Mouse (Mus musculus): ENCODE measurements around the gene Rin3. TPM values are rescaled to one million over a fixed set of nuclear protein-coding genes. Genes with fewer than 3 reads are reported as not detected.
"Not testable (repeated sequence)": the region's sequence is repeated elsewhere in the genome, so short reads cannot be mapped to it uniquely, and the experiment has no call there.

Rin3 gene
- polyA plus RNA-seq, 1 experiment from 2014 or later: 9.0 TPM

GRCm38 (mm10) chr12:102261933-102262396 is 20.9 kb upstream of the Rin3 start:
- Histone ChIP-seq H3K9me3 (no peaks in the 10 kb centered on the region), H3K36me3 (no peaks in the 10 kb centered on the region), H3K27me3 (ENCODE audit: insufficient read depth, poor library complexity, severe bottlenecking) (no peaks in the 10 kb centered on the region), H3K4me3 (no peak overlapping the region), H3K4me1 (peaks cover 25% of the 10 kb centered on the region), H3K27ac (peak overlapping the region; percentile 52)
- WGBS: 28% methylated on average over 8 of the region's 8 CpGs
- DNase-seq (ENCODE audit: low spot score): no peak

GRCm38 (mm10) chr12:102262809-102263208 is 20.0 kb upstream of the Rin3 start:
- H3K4me3 ChIP-seq: no peak overlapping the region
- peaks cover 25% of the 10 kb centered on the region for H3K4me1 ChIP-seq
- no peak overlapping the region for H3K27ac ChIP-seq
- no peaks in the 10 kb centered on the region for H3K36me3 ChIP-seq
- H3K27me3 ChIP-seq (ENCODE audit: insufficient read depth, poor library complexity, severe bottlenecking): no peaks in the 10 kb centered on the region
- H3K9me3 ChIP-seq: no peaks in the 10 kb centered on the region
- DNase-seq (ENCODE audit: low spot score): no peak
- WGBS: 83% methylated on average over 2 of the region's 2 CpGs

- no peak for DNase-seq (ENCODE audit: low spot score)
- Histone ChIP-seq H3K4me1 (peaks cover 25% of the 10 kb centered on the region), H3K27ac (no peak overlapping the region), H3K27me3 (ENCODE audit: insufficient read depth, poor library complexity, severe bottlenecking) (no peaks in the 10 kb centered on the region), H3K9me3 (no peaks in the 10 kb centered on the region), H3K4me3 (no peak overlapping the region), H3K36me3 (no peaks in the 10 kb centered on the region)
Measured at GRCm38 (mm10) chr12:102263249-102263648, 19.6 kb upstream of the Rin3 start.

DNA sequence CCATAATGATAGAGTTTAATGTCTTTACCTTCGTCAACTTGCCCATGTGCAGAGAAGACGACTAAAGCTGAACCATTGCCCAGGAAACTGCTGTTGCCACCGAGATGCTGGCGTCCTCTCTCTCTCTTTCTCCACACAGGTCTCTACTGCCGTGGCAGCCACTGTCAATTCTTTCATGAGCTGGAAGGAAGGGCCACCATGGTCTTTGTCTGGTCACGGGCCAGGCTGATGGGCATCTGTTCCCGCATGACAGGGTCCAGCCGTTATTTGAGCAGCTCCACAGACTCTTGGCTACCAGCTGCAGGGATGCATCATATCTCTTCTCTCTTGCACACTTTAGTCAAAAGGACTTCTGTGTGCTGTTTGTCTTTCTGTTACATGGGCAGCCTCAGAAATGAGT is 16.4 kb upstream of the Rin3 start:
- Histone ChIP-seq H3K27me3 (ENCODE audit: insufficient read depth, poor library complexity, severe bottlenecking) (no peaks in the 10 kb centered on the region), H3K9me3 (no peaks in the 10 kb centered on the region), H3K27ac (no peak overlapping the region), H3K36me3 (no peaks in the 10 kb centered on the region), H3K4me3 (no peak overlapping the region), H3K4me1 (peaks cover 23% of the 10 kb centered on the region)
- 81% methylated on average over 8 of the region's 8 CpGs for WGBS
- DNase-seq (ENCODE audit: low spot score): no peak

GRCm38 (mm10) chr12:102269144-102269543 is 13.7 kb upstream of the Rin3 start:
- DNase-seq (ENCODE audit: low spot score): no peak
- H3K36me3 ChIP-seq: no peaks in the 10 kb centered on the region
- 42% methylated on average over 2 of the region's 2 CpGs for WGBS

GRCm38 (mm10) chr12:102270776-102271405 is 12.0 kb upstream of the Rin3 start:
- WGBS: 68% methylated on average over 6 of the region's 6 CpGs
- Histone ChIP-seq H3K27me3 (ENCODE audit: insufficient read depth, poor library complexity, severe bottlenecking) (no peaks in the 10 kb centered on the region), H3K9me3 (no peaks in the 10 kb centered on the region), H3K27ac (no peak overlapping the region), H3K4me1 (peaks cover 12% of the 10 kb centered on the region), H3K4me3 (no peak overlapping the region), H3K36me3 (no peaks in the 10 kb centered on the region)
- no peak for DNase-seq (ENCODE audit: low spot score)

More at GRCm38 (mm10) chr12:102269144-102269543, 13.7 kb upstream of the Rin3 start:
- peaks cover 12% of the 10 kb centered on the region for H3K4me1 ChIP-seq
- H3K9me3 ChIP-seq: no peaks in the 10 kb centered on the region
- no peak overlapping the region for H3K27ac ChIP-seq
- no peaks in the 10 kb centered on the region for H3K27me3 ChIP-seq (ENCODE audit: insufficient read depth, poor library complexity, severe bottlenecking)
- H3K4me3 ChIP-seq: no peak overlapping the region

DNA sequence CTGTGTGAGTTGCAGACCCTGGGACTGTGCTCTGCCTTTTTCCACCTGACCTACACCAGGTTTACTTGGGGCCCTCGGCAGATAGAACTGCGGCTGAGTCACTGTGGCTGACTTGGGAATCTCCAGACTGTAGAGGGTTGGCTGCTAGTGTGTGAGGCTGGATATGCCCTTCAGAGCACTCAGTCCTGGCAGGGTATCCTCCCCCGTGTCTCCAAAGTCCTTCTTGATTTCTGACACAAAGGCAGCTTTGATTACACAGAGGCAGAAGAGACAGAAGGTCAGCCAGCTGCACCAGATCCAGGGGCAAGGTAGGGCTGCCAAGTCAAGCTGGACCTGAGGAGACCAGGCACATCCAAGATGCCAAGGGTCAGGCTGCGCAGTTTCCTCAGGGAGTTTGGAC is 11.4 kb upstream of the Rin3 start:
- H3K27me3 ChIP-seq (ENCODE audit: insufficient read depth, poor library complexity, severe bottlenecking): no peaks in the 10 kb centered on the region
- no peak overlapping the region for H3K4me3 ChIP-seq
- H3K27ac ChIP-seq: no peak overlapping the region
- H3K36me3 ChIP-seq: no peaks in the 10 kb centered on the region
- WGBS: 54% methylated on average over 4 of the region's 4 CpGs
- no peaks in the 10 kb centered on the region for H3K9me3 ChIP-seq
- H3K4me1 ChIP-seq: peaks cover 12% of the 10 kb centered on the region
- DNase-seq (ENCODE audit: low spot score): no peak

DNA sequence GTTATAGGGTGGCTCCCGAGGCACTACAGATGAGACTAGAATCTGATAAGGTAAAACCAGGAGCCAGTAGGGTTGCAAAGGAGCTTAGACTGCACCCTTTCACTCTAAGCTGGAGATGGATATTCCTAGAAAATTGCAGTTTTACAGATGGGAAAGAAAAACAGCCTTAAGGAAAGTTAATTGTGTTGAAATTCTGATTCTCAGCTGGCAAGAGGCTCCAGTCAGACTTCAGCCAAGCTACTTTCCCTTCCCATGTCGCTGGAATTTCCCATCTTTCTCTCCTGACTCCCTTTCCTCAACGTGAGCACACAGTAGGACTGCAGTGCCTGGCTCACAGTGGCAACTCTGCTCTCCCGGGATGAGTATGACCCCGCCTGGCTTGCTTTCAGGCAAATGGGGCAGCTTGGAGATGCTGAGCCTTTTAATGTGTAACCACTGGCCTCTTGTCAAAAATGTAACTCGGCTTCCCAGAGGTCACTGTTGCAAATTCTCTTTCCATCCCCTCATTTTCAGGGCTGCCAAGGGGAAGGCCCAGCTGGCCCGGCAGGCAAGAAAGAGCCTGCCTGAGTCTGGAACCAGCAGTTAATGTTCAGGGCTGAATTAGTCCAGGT is 6.9 kb upstream of the Rin3 start:
- Histone ChIP-seq H3K27ac (no peak overlapping the region), H3K4me1 (peaks cover 7% of the 10 kb centered on the region; the same call in 1 of the 2 replicates), H3K36me3 (no peaks in the 10 kb centered on the region), H3K4me3 (no peak overlapping the region), H3K27me3 (ENCODE audit: insufficient read depth, poor library complexity, severe bottlenecking) (no peaks in the 10 kb centered on the region), H3K9me3 (no peaks in the 10 kb centered on the region)
- no peak for DNase-seq (ENCODE audit: low spot score)
- WGBS: 53% methylated on average over 7 of the region's 7 CpGs

DNA sequence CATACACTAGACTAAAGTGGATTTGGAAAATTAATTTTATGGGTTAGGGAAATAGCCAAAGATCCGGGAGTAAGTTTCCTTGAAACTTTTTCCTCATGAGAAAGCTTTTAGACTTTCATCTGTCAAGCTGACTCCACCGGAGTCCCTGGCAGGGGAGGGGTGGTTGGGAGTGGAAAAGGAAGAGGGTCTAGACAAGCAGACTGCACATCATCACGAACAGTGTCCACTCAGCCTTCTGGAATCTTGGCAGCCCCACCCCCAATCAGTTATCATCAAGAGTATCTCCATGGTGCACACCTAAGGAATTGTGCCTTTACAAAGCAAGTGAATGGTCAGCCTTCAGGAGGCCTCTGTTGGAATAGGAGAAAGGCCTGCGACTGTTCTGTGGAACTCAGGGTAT is 2.6 kb upstream of the Rin3 start:
- H3K4me3 ChIP-seq; H3K36me3 ChIP-seq; H3K9me3 ChIP-seq; DNase-seq (ENCODE audit: low spot score); H3K27me3 ChIP-seq (ENCODE audit: insufficient read depth, poor library complexity, severe bottlenecking); H3K27ac ChIP-seq: not testable (repeated sequence)
- peaks cover 25% of the 10 kb centered on the region for H3K4me1 ChIP-seq
- 34% methylated on average over 4 of the region's 4 CpGs for WGBS

DNA sequence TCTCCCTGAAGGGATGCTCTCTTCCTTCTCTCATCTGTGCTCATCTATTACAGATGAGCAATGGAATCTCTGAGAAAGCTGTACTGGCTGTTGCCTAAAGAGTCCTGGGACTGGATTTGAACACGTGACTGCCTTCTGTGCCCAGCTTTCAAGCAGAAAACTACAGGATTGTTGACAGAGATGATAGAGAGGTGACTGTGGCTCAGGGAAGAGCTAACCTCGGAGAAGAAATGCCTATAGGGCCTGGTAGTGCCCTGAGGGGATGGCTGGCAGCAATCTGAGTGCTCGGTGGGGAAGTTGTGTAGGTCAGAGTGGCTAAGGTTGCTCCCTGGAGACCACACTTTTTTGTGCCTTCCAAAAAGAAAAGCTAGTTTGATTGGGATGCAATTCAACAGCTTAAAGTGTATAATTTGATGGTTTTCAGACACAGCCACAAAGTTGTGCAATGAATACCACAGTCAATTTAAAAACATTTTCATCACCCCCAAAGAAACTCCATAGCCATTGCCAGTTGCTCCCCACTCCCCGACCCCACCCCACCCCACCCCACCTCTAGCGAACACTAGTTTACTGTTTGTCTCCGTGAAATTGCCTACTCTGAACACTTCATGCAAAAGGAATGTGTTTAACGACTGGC is 1.9 kb upstream of the Rin3 start:
- WGBS: 60% methylated on average over 7 of the region's 7 CpGs
- H3K4me1 ChIP-seq: peaks cover 32% of the 10 kb centered on the region
- H3K27ac ChIP-seq: no peak overlapping the region
- no peaks in the 10 kb centered on the region for H3K9me3 ChIP-seq
- no peak for DNase-seq (ENCODE audit: low spot score)
- no peaks in the 10 kb centered on the region for H3K27me3 ChIP-seq (ENCODE audit: insufficient read depth, poor library complexity, severe bottlenecking)
- H3K36me3 ChIP-seq: no peaks in the 10 kb centered on the region
- H3K4me3 ChIP-seq: no peak overlapping the region

GRCm38 (mm10) chr12:102282126-102282525 is 722 bp upstream of the Rin3 start:
- Histone ChIP-seq H3K4me1 (peaks cover 43% of the 10 kb centered on the region), H3K4me3 (peak overlapping the region; percentile 71; the same call in 1 of the 2 replicates), H3K9me3 (no peaks in the 10 kb centered on the region), H3K27ac (peak overlapping the region; percentile 92), H3K27me3 (ENCODE audit: insufficient read depth, poor library complexity, severe bottlenecking) (no peaks in the 10 kb centered on the region), H3K36me3 (no peaks in the 10 kb centered on the region)
- WGBS: 60% methylated on average over 2 of the region's 2 CpGs
- no peak for DNase-seq (ENCODE audit: low spot score)

DNA sequence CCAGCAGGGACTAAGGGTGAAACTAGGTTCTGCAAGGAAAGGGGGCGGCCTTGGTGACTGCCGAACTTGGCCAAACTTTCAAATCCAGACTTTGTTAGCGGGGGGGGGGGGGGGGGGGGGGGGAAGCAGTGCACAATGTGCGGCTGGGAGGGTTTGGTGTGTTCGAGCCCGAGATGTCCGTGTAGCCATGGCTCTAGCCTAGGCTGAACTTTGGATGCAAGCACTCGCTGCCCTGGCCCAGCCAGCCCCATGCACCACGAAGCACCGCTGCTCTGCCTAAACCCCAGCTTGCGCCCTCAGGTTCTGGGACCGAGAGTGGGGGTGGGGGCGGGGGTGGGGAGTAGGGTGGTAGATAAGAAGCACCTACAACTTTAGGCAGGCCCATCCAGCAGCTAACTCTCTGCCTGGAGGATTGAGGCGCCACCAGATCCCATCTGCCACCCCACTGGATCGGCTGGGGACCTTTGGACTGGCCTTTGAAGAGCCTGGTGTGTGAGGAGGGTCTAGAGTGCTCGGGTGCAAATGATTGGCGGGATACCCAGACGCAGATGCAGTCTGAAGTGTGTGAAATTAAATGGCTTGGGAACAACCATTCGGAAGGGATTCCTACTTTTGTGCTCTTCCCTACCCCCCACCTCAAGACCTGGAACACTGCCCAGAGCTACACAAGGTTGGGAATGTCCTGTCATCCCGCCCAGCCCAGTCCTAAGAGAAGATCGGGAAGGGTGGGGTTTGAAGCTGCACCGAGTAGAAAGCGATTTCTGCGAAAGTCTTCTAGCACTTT is 827 bp downstream of the Rin3 start:
- DNase-seq (ENCODE audit: low spot score): no peak
- Histone ChIP-seq H3K27me3 (ENCODE audit: insufficient read depth, poor library complexity, severe bottlenecking) (no peaks in the 10 kb centered on the region), H3K4me3 (peak overlapping the region; percentile 71), H3K36me3 (no peaks in the 10 kb centered on the region), H3K4me1 (peaks cover 59% of the 10 kb centered on the region), H3K27ac (peak overlapping the region; percentile 92), H3K9me3 (no peaks in the 10 kb centered on the region)
- 4% methylated on average over 21 of the region's 24 CpGs for WGBS

DNA sequence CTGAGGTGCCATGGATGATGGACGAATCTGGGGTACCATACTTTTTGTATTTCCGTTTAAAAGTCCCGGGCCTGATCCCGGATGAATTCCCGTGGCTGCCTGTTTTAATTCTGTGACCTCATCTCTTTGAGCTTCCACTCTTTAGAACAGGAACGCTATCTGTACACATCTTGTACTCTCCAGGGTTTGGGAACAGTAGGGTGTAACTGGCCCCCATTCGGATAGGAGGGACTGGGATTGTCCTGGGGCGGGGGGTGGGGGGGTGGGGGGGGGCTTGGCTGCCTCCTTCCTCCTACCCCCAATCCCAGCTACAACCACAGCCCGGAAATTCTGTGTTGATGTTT is 1.4 kb downstream of the Rin3 start:
- Histone ChIP-seq H3K36me3 (no peaks in the 10 kb centered on the region), H3K27me3 (ENCODE audit: insufficient read depth, poor library complexity, severe bottlenecking) (no peaks in the 10 kb centered on the region), H3K27ac (peak overlapping the region; percentile 4), H3K9me3 (no peaks in the 10 kb centered on the region), H3K4me3 (peak overlapping the region; percentile 71), H3K4me1 (peaks cover 64% of the 10 kb centered on the region)
- no peak for DNase-seq (ENCODE audit: low spot score)
- 14% methylated on average over 9 of the region's 9 CpGs for WGBS

Measured in heart, embryonic 10.5 days (tissue).